Mouse (Mus musculus) embryonic facial prominence, embryonic 14.5 days (tissue): ENCODE results near the gene Zfp318. TPM values are rescaled to one million over a fixed set of nuclear protein-coding genes. Genes with fewer than 3 reads are reported as not detected.

Experiments
- ATAC-seq: fragments of 200-750 bp; cut with Nextera tagmentation; 2 replicates; pipeline ENCODE4 v1.8.0; 2017; ENCODE audit warnings: low read depth, moderate number of reproducible peaks, moderate TSS enrichment
- DNase-seq: peaks from one replicate; pipeline ENCODE4 v3.0.0-alpha.2; 2015; ENCODE audit warnings: low spot score
- H3K27ac ChIP-seq: fragments of 300-500 bp; sonication (generic); replicated peaks from 2 replicates; pipeline ENCODE4 v1.5.1; 2014; ENCODE audit warnings: low read depth, mild to moderate bottlenecking, low read length, moderate library complexity
- H3K27me3 ChIP-seq: fragments of 300-500 bp; sonication (generic); replicated peaks from 2 replicates; pipeline ENCODE4 v1.6.1; 2014; ENCODE audit warnings: low read length; ENCODE audit not compliant: control insufficient read depth, insufficient read depth
- H3K36me3 ChIP-seq: fragments of 300-500 bp; sonication (generic); 2 replicates; pipeline ENCODE4 v1.6.1; 2014; ENCODE audit warnings: low read length, mixed read lengths; ENCODE audit not compliant: control insufficient read depth, insufficient read depth
- H3K4me1 ChIP-seq: fragments of 300-500 bp; sonication (generic); 2 replicates; pipeline ENCODE4 v1.6.1; 2014; ENCODE audit warnings: antibody characterized with exemption, low read length; ENCODE audit not compliant: control insufficient read depth, insufficient read depth
- H3K4me2 ChIP-seq: fragments of 300-500 bp; sonication (generic); 2 replicates; pipeline ENCODE4 v1.6.1; 2014; ENCODE audit warnings: low read depth, mild to moderate bottlenecking, low read length, moderate library complexity, mixed read lengths
- H3K4me3 ChIP-seq: fragments of 300-500 bp; sonication (generic); 2 replicates; pipeline ENCODE4 v1.5.1; 2014; ENCODE audit warnings: low read depth, mild to moderate bottlenecking, low read length
- H3K9ac ChIP-seq: fragments of 300-500 bp; sonication (generic); 2 replicates; pipeline ENCODE4 v1.6.1; 2014; ENCODE audit warnings: low read depth, mild to moderate bottlenecking, low read length, moderate library complexity, mixed read lengths
- H3K9me3 ChIP-seq: fragments of 300-500 bp; sonication (generic); 2 replicates; pipeline ENCODE4 v1.6.1; 2016; ENCODE audit warnings: low read length; ENCODE audit not compliant: control insufficient read depth
- WGBS: fragments of 180-500 bp; shearing (Covaris S2); extraction: QIAGEN DNeasy Blood & Tissue Kit; methylation state at CpG from one replicate; pipeline ENCODE4 v1.1.7; 2014; 5-methylcytosine and 5-hydroxymethylcytosine counted together
- polyA plus RNA-seq: library from polyadenylated mRNA; unstranded; fragments of >200 nt; fragmentation: Nextera tagmentation; extraction: Ambion mirVana; gene quantifications from 2 replicates; pipeline ENCODE4 v1.2.1, GENCODE M21; 2014

The Zfp318 gene
- polyA plus RNA-seq, 1 experiment from 2014 or later: 16.1 TPM

- no peaks in the 10 kb centered on the region for H3K27me3 ChIP-seq
- no peak overlapping the region for H3K27ac ChIP-seq
- DNase-seq (peak; percentile 72), ATAC-seq (peak; percentile 57; the same call in 1 of the 2 replicates)
- peaks cover 61% of the 10 kb centered on the region for H3K36me3 ChIP-seq
- H3K9ac ChIP-seq: no peak overlapping the region
- WGBS: 48% methylated on average over 2 of the region's 2 CpGs
- H3K4me1 ChIP-seq: no peaks in the 10 kb centered on the region
- no peak overlapping the region for H3K4me3 ChIP-seq
- H3K9me3 ChIP-seq: no peaks in the 10 kb centered on the region
- no peak overlapping the region for H3K4me2 ChIP-seq
Measured at GRCm38 (mm10) chr17:46393012-46393411, 9.5 kb downstream of the Zfp318 start.

GRCm38 (mm10) chr17:46394631-46395030 lies 11.1 kb downstream of the Zfp318 start:
- no peak overlapping the region for H3K4me2 ChIP-seq
- DNase-seq (no peak), ATAC-seq (no peak)
- H3K27me3 ChIP-seq: no peaks in the 10 kb centered on the region
- no peak overlapping the region for H3K27ac ChIP-seq
- no peaks in the 10 kb centered on the region for H3K4me1 ChIP-seq
- H3K9ac ChIP-seq: peak overlapping the region; percentile 30; the same call in 1 of the 2 replicates
- no peaks in the 10 kb centered on the region for H3K9me3 ChIP-seq
- H3K4me3 ChIP-seq: no peak overlapping the region
- 95% methylated on average over 1 of the region's 1 CpGs for WGBS
- H3K36me3 ChIP-seq: peaks cover 60% of the 10 kb centered on the region

GRCm38 (mm10) chr17:46408478-46408877 lies 24.9 kb downstream of the Zfp318 start:
- Histone ChIP-seq H3K27me3 (no peaks in the 10 kb centered on the region), H3K9ac (no peak overlapping the region), H3K4me2 (no peak overlapping the region), H3K27ac (no peak overlapping the region), H3K9me3 (no peaks in the 10 kb centered on the region), H3K36me3 (peaks cover 87% of the 10 kb centered on the region), H3K4me1 (no peaks in the 10 kb centered on the region), H3K4me3 (no peak overlapping the region)
- ATAC-seq (no peak), DNase-seq (no peak)
- WGBS: 36% methylated on average over 3 of the region's 3 CpGs

GRCm38 (mm10) chr17:46418628-46419027 lies 35.1 kb downstream of the Zfp318 start:
- Histone ChIP-seq H3K36me3 (peaks cover 16% of the 10 kb centered on the region), H3K4me1 (no peaks in the 10 kb centered on the region), H3K4me2 (no peak overlapping the region), H3K4me3 (no peak overlapping the region), H3K9me3 (no peaks in the 10 kb centered on the region), H3K27me3 (no peaks in the 10 kb centered on the region), H3K9ac (no peak overlapping the region), H3K27ac (no peak overlapping the region)
- DNase-seq: no peak
- no peak for ATAC-seq
- 69% methylated on average over 5 of the region's 5 CpGs for WGBS

- no peak overlapping the region for H3K4me3 ChIP-seq
- 0 out of 2 replicates have a peak, but pooled peaks cover 7% of the 10 kb centered on the region for H3K36me3 ChIP-seq
- H3K9ac ChIP-seq: no peak overlapping the region
- H3K9me3 ChIP-seq: no peaks in the 10 kb centered on the region
- no peaks in the 10 kb centered on the region for H3K27me3 ChIP-seq
- no peak overlapping the region for H3K4me2 ChIP-seq
- no peak for ATAC-seq
- no peaks in the 10 kb centered on the region for H3K4me1 ChIP-seq
- DNase-seq: no peak
- no peak overlapping the region for H3K27ac ChIP-seq
Measured at GRCm38 (mm10) chr17:46419717-46420116, 36.2 kb downstream of the Zfp318 start.

- H3K4me3 ChIP-seq: no peak overlapping the region
- ATAC-seq: no peak
Measured at GRCm38 (mm10) chr17:46426496-46426895, 43.0 kb downstream of the Zfp318 start.

GRCm38 (mm10) chr17:46428761-46429414 lies 45.4 kb downstream of the Zfp318 start, which contains the start of gene Crip3:
Gene Crip3 (plus strand): TSS chr17:46428926.
- Histone ChIP-seq H3K4me1 (peaks cover 10% of the 10 kb centered on the region), H3K4me2 (peak within 1 kb of the TSS; percentile 47), H3K9me3 (no peaks in the 10 kb centered on the region), H3K9ac (no peak within 1 kb of the TSS), H3K36me3 (no peaks in the 10 kb centered on the region), H3K4me3 (peak within 1 kb of the TSS; percentile 15; the same call in 1 of the 2 replicates), H3K27ac (no peak within 1 kb of the TSS; the same call in 1 of the 2 replicates), H3K27me3 (no peaks in the 10 kb centered on the region)
- ATAC-seq: peak; percentile 61
- 5% methylated on average over 18 of the region's 18 CpGs for WGBS
- DNase-seq: peak; percentile 64

More at GRCm38 (mm10) chr17:46426496-46426895, 43.0 kb downstream of the Zfp318 start:
- Histone ChIP-seq H3K4me1 (peaks cover 7% of the 10 kb centered on the region; the same call in 1 of the 2 replicates), H3K36me3 (no peaks in the 10 kb centered on the region), H3K9ac (no peak overlapping the region), H3K27me3 (no peaks in the 10 kb centered on the region), H3K27ac (no peak overlapping the region), H3K4me2 (no peak overlapping the region), H3K9me3 (no peaks in the 10 kb centered on the region)
- DNase-seq: no peak

GRCm38 (mm10) chr17:46433627-46434026 lies 50.1 kb downstream of the Zfp318 start:
- no peak; the same call in 1 of the 2 replicates for ATAC-seq
- Histone ChIP-seq H3K9ac (peak overlapping the region; percentile 40; the same call in 1 of the 2 replicates), H3K36me3 (no peaks in the 10 kb centered on the region), H3K27me3 (0 out of 2 replicates have a peak, but pooled peaks cover 4% of the 10 kb centered on the region), H3K9me3 (no peaks in the 10 kb centered on the region), H3K4me2 (peak overlapping the region; percentile 49), H3K4me3 (peak overlapping the region; percentile 14; the same call in 1 of the 2 replicates), H3K4me1 (peaks cover 12% of the 10 kb centered on the region), H3K27ac (no peak overlapping the region)
- DNase-seq: no peak
- 3% methylated on average over 15 of the region's 17 CpGs for WGBS
